Mouse (Mus musculus): ENCODE measurements around the gene Gp1bb. TPM values are rescaled to one million over a fixed set of nuclear protein-coding genes. Genes with fewer than 3 reads are reported as not detected.

The Gp1bb gene
- total and polyA plus RNA-seq, 3 experiments = 0.86 to 5.6 (median 3.5) TPM

GRCm38 (mm10) chr16:18609099-18609498, 13.1 kb downstream of the Gp1bb start:
- 63% methylated on average over 2 of the region's 2 CpGs for WGBS
- DNase-seq = no peak

GRCm38 (mm10) chr16:18608226-18608625, 14.0 kb downstream of the Gp1bb start:
- Histone ChIP-seq H3K27ac (no peak overlapping the region), H3K4me3 (no peak overlapping the region), H3K4me1 (ENCODE audit: control insufficient read depth, insufficient read depth, low read length) (peaks cover 2% of the 10 kb centered on the region; the same call in 1 of the 2 replicates), H3K36me3 (ENCODE audit: control insufficient read depth, insufficient read depth, low read length) (no peaks in the 10 kb centered on the region), H3K9ac (ENCODE audit: low read depth, low read length) (no peak overlapping the region), H3K79me2 (replicated peaks; ENCODE audit: control insufficient read depth, insufficient read depth, low read length) (no peaks in the 10 kb centered on the region), H3K27me3 (ENCODE audit: control insufficient read depth, insufficient read depth, low read length) (no peaks in the 10 kb centered on the region; the same call in 1 of the 2 replicates)
- TF ChIP-seq POLR2A (IDR thresholded peaks at IDR 0.05; ENCODE audit: insufficient read depth, low read depth, low read length) (no peak), CTCF (IDR thresholded peaks at IDR 0.05) (no peak)
- DNase-seq = no peak
- WGBS = 29% methylated on average over 11 of the region's 11 CpGs
- intact Hi-C loops (cut with DNase I) = no loop called here

More at GRCm38 (mm10) chr16:18609099-18609498, 13.1 kb downstream of the Gp1bb start:
- TF ChIP-seq CTCF (IDR thresholded peaks at IDR 0.05) (no peak), POLR2A (IDR thresholded peaks at IDR 0.05; ENCODE audit: insufficient read depth, low read depth, low read length) (no peak), EP300 (IDR thresholded peaks at IDR 0.05; ENCODE audit: insufficient read depth, low read depth, low read length) (no peak)
- H3K27me3 ChIP-seq (ENCODE audit: control insufficient read depth, insufficient read depth, low read length) = no peaks in the 10 kb centered on the region; the same call in 1 of the 2 replicates
- intact Hi-C loops (cut with DNase I) = no loop called here
- no peak overlapping the region for H3K27ac ChIP-seq
- no peaks in the 10 kb centered on the region for H3K79me2 ChIP-seq (replicated peaks; ENCODE audit: control insufficient read depth, insufficient read depth, low read length)
- H3K4me1 ChIP-seq (ENCODE audit: control insufficient read depth, insufficient read depth, low read length) = peaks cover 2% of the 10 kb centered on the region; the same call in 1 of the 2 replicates
- H3K4me3 ChIP-seq = no peak overlapping the region
- H3K9ac ChIP-seq (ENCODE audit: low read depth, low read length) = no peak overlapping the region
- no peaks in the 10 kb centered on the region for H3K36me3 ChIP-seq (ENCODE audit: control insufficient read depth, insufficient read depth, low read length)

- DNase-seq = no peak
- intact Hi-C loops (cut with DNase I) = no loop called here
- H3K27ac ChIP-seq = no peak overlapping the region
- 93% methylated on average over 5 of the region's 5 CpGs for WGBS
- H3K79me2 ChIP-seq (replicated peaks; ENCODE audit: control insufficient read depth, insufficient read depth, low read length) = no peaks in the 10 kb centered on the region
- H3K4me3 ChIP-seq = no peak overlapping the region
- H3K27me3 ChIP-seq (ENCODE audit: control insufficient read depth, insufficient read depth, low read length) = no peaks in the 10 kb centered on the region
- H3K9ac ChIP-seq (ENCODE audit: low read depth, low read length) = no peak overlapping the region
- peaks cover 2% of the 10 kb centered on the region; the same call in 1 of the 2 replicates for H3K4me1 ChIP-seq (ENCODE audit: control insufficient read depth, insufficient read depth, low read length)
- no peak for TF ChIP-seq CTCF (IDR thresholded peaks at IDR 0.05)
- TF ChIP-seq POLR2A (IDR thresholded peaks at IDR 0.05; ENCODE audit: insufficient read depth, low read depth, low read length) = no peak
- no peak for TF ChIP-seq EP300 (IDR thresholded peaks at IDR 0.05; ENCODE audit: insufficient read depth, low read depth, low read length)
- H3K36me3 ChIP-seq (ENCODE audit: control insufficient read depth, insufficient read depth, low read length) = no peaks in the 10 kb centered on the region
Observed at GRCm38 (mm10) chr16:18605705-18606104, 16.5 kb downstream of the Gp1bb start.

GRCm38 (mm10) chr16:18604267-18604701, 17.9 kb downstream of the Gp1bb start:
- H3K4me3 ChIP-seq = no peak overlapping the region
- intact Hi-C loops (cut with DNase I) = no loop called here
- DNase-seq = peak; percentile 70 to 75
- 37% methylated on average over 8 of the region's 8 CpGs for WGBS
- TF ChIP-seq EP300 (IDR thresholded peaks at IDR 0.05; ENCODE audit: insufficient read depth, low read depth, low read length) (no peak), CTCF (IDR thresholded peaks at IDR 0.05) (no peak), POLR2A (IDR thresholded peaks at IDR 0.05; ENCODE audit: insufficient read depth, low read depth, low read length) (no peak)
- no peaks in the 10 kb centered on the region for H3K27me3 ChIP-seq (ENCODE audit: control insufficient read depth, insufficient read depth, low read length)
- H3K36me3 ChIP-seq (ENCODE audit: control insufficient read depth, insufficient read depth, low read length) = no peaks in the 10 kb centered on the region
- H3K79me2 ChIP-seq (replicated peaks; ENCODE audit: control insufficient read depth, insufficient read depth, low read length) = no peaks in the 10 kb centered on the region
- H3K27ac ChIP-seq = peak overlapping the region; percentile 73
- peaks cover 2% of the 10 kb centered on the region; the same call in 1 of the 2 replicates for H3K4me1 ChIP-seq (ENCODE audit: control insufficient read depth, insufficient read depth, low read length)
- no peak overlapping the region for H3K9ac ChIP-seq (ENCODE audit: low read depth, low read length)

GRCm38 (mm10) chr16:18601447-18601846, 20.8 kb downstream of the Gp1bb start:
- no peaks in the 10 kb centered on the region for H3K36me3 ChIP-seq (ENCODE audit: control insufficient read depth, insufficient read depth, low read length)
- no peaks in the 10 kb centered on the region for H3K79me2 ChIP-seq (replicated peaks; ENCODE audit: control insufficient read depth, insufficient read depth, low read length)
- H3K9ac ChIP-seq (ENCODE audit: low read depth, low read length) = no peak overlapping the region
- DNase-seq = no peak
- TF ChIP-seq EP300 (IDR thresholded peaks at IDR 0.05; ENCODE audit: insufficient read depth, low read depth, low read length) = no peak
- no peak for TF ChIP-seq CTCF (IDR thresholded peaks at IDR 0.05)
- WGBS = 76% methylated on average over 7 of the region's 7 CpGs
- H3K27me3 ChIP-seq (ENCODE audit: control insufficient read depth, insufficient read depth, low read length) = no peaks in the 10 kb centered on the region
- intact Hi-C loops (cut with DNase I) = no loop called here
- no peak overlapping the region for H3K4me3 ChIP-seq
- H3K27ac ChIP-seq = no peak overlapping the region
- peaks cover 2% of the 10 kb centered on the region; the same call in 1 of the 2 replicates for H3K4me1 ChIP-seq (ENCODE audit: control insufficient read depth, insufficient read depth, low read length)

GRCm38 (mm10) chr16:18598006-18598405, 24.2 kb downstream of the Gp1bb start:
- Histone ChIP-seq H3K36me3 (ENCODE audit: control insufficient read depth, insufficient read depth, low read length) (no peaks in the 10 kb centered on the region), H3K27me3 (ENCODE audit: control insufficient read depth, insufficient read depth, low read length) (no peaks in the 10 kb centered on the region), H3K79me2 (replicated peaks; ENCODE audit: control insufficient read depth, insufficient read depth, low read length) (no peaks in the 10 kb centered on the region), H3K4me3 (no peak overlapping the region), H3K4me1 (ENCODE audit: control insufficient read depth, insufficient read depth, low read length) (no peaks in the 10 kb centered on the region), H3K27ac (no peak overlapping the region), H3K9ac (ENCODE audit: low read depth, low read length) (no peak overlapping the region)
- no peak for TF ChIP-seq EP300 (IDR thresholded peaks at IDR 0.05; ENCODE audit: insufficient read depth, low read depth, low read length)
- intact Hi-C loops (cut with DNase I) = no loop called here
- 69% methylated on average over 3 of the region's 3 CpGs for WGBS
- DNase-seq = no peak
